Mouse (Mus musculus): Measurements from ENCODE around the gene Adamts10.

DNA sequence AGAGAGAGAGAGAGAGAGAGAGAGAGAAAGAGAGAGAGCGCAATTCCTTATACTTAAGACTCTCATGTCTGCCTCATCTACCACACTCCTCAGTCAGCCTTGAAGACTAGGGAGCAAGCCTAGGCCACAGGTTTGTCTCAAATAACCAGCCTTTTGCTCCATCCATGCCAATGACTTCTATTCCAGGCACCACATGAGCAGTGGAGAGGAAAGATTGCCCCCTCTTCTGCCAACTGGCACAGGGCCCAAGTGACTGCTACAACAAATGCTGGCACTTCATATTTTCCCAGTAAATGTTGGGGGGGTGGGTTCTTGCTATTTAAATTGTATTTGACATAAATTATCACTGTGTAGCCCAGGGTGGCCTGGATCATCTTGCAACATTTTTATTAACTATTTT lies 36.4 kb upstream of the Adamts10 start:
- TF ChIP-seq CTCF (IDR thresholded peaks at IDR 0.05; ENCODE audit: borderline replicate concordance, extremely low read depth, insufficient read depth, insufficient read length): no peak
- TF ChIP-seq POLR2A (IDR thresholded peaks at IDR 0.05; ENCODE audit: borderline replicate concordance, extremely low read depth, insufficient read depth, insufficient read length, poor library complexity, severe bottlenecking): no peak
